Mouse (Mus musculus) heart, postnatal 0 days (tissue): ENCODE data around the gene Qser1.

Source experiments
- CTCF ChIP-seq: IDR thresholded peaks from 2 replicates; pipeline ENCODE4 v1.5.1; 2016; ENCODE audit warnings: antibody characterized with exemption, control low read depth, low read depth
- EP300 ChIP-seq: IDR thresholded peaks from 2 replicates; pipeline ENCODE4 v1.6.1; 2016; ENCODE audit warnings: antibody characterized with exemption, low read depth

GRCm38 (mm10) chr2:104815561-104816370 is 794 bp downstream of the Qser1 start:
- no peak for TF ChIP-seq CTCF
- no peak for TF ChIP-seq EP300
